Mouse (Mus musculus) layer of hippocampus, adult 8-10 months (tissue): Measurements from ENCODE around the gene B3gnt4. TPM values are rescaled to one million over a fixed set of nuclear protein-coding genes. Genes with fewer than 3 reads are reported as not detected.

Experiments used
- DNase-seq, 2 experiments: peaks; one replicate each; pipeline ENCODE4 v3.0.0; 2022; ENCODE audit warnings: low spot score in 2 of 2
- microRNA-seq, 2 experiments: library from miRNA; unstranded; fragments of <30 nt; microRNA quantifications; one replicate each; pipeline ENCODE4 v1.2.0; 2022
- total RNA-seq, 4 experiments: library from RNA; stranded (reverse); gene quantifications; 2 replicates each; pipeline ENCODE4 v1.2.4; 2022

Gene B3gnt4
- total RNA-seq, 4 experiments from 2014 or later, result 0.55 to 1.9 (median 1.3) TPM

- peak in 1 of 2 experiments; percentile 1 for DNase-seq
These were observed 15.7 kb downstream of the B3gnt4 start for GRCm38 (mm10) chr5:123525916-123526495.

DNA sequence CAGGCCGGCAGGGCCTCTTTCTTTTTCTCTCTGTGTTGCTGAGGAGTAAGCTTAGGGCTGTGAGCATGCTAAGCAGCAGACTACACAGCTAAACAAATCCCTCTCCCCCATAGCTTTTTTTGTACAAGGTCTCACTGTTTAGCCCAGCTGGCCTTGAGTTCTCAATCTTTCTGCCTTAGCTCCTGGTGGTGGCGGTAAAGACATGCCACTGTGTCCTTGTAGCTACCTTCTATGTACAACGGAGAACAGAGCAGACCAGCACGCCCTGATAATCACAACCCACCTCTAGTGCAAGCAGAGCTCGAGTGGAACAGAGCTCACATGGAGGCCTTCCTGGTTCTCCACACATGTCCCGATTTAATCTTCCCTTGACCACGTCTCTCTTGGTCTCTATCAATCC, 18.4 kb downstream of the B3gnt4 start:
- peak in 1 of 2 experiments; percentile 2 for DNase-seq

DNA sequence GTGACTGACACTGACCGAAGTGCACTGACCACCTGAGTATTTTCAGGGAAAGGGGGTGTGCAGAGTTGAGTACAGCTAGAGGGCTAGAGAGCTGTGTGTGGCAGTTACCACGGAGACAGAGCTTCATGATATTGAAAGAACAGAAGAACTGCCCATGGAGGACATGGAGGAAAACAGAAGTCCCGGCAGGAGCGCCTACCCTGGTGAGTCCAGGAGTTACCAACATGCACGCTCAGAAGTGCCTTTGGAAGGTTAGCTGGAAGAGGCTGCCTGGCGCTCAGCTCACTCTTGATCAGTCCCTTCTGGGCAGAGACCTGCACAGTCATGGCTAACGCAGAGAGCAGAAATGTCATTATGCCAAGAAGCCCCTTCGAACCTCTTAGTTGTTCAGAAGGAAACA, 19.8 kb downstream of the B3gnt4 start:
- peak; percentile 2 for DNase-seq

- DNase-seq, result peak; percentile 1
These were observed 23.5 kb downstream of the B3gnt4 start for GRCm38 (mm10) chr5:123533801-123534200.

DNA sequence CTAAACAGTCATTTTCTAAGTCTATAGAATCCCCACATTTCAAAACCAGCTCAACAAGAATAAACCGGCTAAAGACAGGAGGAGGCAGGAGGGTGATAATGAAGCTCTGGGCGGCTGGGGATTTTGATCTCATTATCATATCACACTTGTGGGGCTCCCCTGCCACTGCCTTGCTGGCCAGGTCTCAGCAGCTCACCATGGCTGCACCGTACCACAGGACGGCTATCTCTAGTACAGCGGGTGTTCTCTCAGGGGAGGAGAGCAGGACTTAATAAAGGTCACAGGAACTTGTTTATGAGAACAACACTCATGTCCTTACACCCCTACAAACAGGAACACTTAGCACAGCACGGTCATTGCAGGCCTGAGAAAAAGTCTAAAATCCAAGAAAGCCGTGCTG, 45.4 kb downstream of the B3gnt4 start:
- no peak for DNase-seq

DNA sequence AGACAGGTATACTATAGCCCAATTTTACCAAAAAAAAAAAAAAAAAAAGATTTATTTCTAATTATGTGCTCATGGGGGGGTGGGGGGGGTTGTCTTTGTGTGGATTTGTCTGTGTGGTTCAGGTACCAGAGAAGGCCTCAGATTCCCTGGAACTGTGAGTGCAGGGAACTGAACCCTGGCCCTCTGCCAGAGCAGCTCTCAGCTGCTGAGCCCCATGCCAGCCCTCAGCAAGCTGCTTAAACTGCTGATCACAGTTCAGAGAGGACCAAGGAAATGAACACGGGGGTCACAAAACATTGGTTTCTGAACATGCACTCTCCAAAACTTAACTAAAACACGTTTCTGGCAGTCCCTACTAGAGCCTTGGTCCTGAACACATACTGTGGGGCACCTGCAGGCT, 46.2 kb downstream of the B3gnt4 start:
- peak in 1 of 2 experiments; percentile 49 for DNase-seq

DNA sequence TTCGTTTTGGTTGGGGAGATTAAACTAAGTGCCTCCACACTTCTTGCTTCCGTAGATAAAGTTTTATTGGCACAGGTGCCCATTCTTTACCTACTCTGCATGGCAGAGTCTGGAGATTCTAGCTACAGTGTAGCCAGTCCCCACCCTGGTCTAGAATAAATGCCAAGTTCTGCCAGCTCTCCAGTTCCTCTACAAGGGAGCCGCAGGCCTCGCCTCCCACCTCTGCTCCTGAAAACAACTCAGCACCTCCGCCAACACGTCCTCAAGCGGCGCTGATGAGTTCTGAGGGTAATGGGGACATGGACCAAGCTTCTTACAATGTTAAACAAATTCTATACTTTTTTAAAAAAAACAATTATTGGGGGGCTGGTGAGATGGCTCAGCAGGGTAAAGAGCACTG, 49.3 kb downstream of the B3gnt4 start:
- DNase-seq, result no peak

DNA sequence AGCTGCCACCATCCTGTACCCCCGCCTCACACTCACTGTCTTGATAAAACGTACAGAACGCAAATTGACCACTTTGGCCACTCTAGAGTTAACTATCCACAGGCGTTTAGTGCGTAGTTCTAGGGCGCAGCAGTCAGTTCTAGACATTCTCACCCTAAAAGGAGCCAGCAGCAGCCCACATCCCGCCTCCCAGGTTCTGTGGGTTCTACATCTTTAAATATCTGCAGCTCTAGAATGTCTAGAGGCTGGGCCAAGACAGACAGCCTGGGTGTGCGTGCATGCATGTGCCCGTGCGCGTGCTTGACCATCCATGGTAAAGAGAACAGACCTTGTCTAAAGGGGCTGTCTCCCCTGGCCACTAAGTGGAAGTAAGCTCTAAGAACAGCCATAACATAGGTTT, 50.9 kb downstream of the B3gnt4 start:
- DNase-seq, result peak in 1 of 2 experiments; percentile 1

Small RNA genes lying within 50 kb of the gene (microRNA-seq; reads per million reads assigned to microRNA genes)
- gene Mir7647, result 1.3 to 1.8 reads per million in 2 experiments

Other genes starting within 250 kb of the B3gnt4 start
- 10 to 100 TPM; 58.5 to 66.1 (median 62.9) TPM for gene Bcl7a, start 166.6 kb upstream of the B3gnt4 start, total RNA-seq
- gene Mlxip, start 115.7 kb upstream of the B3gnt4 start, total RNA-seq, result 10 to 100 TPM; 17.7 to 23.0 (median 21.0) TPM
- gene Lrrc43, start 21.2 kb upstream of the B3gnt4 start, total RNA-seq, result under 1 TPM; 0.72 to 0.93 (median 0.85) TPM
- not detected for gene Il31, start 21.0 kb upstream of the B3gnt4 start, total RNA-seq
- gene Diablo, start 13.7 kb downstream of the B3gnt4 start, total RNA-seq, result 10 to 100 TPM; 29.8 to 34.4 (median 31.1) TPM
- gene Gm49027, start 15.0 kb downstream of the B3gnt4 start, total RNA-seq, result 1 to 10 TPM; 4.2 to 7.8 (median 5.3) TPM
- gene Vps33a, start 62.6 kb downstream of the B3gnt4 start, total RNA-seq, result 10 to 100 TPM; 78.7 to 91.2 (median 87.3) TPM
- gene Clip1, start 174.2 kb downstream of the B3gnt4 start, total RNA-seq, result 100 to 1,000 TPM; 125 to 142 (median 126) TPM
- gene Zcchc8, start 210.6 kb downstream of the B3gnt4 start, total RNA-seq, result 10 to 100 TPM; 41.5 to 54.4 (median 50.4) TPM
- 100 to 1,000 TPM in 3 of 4 experiments, 10 to 100 TPM in 1; 90.7 to 107 (median 103) TPM for gene Rsrc2, start 239.0 kb downstream of the B3gnt4 start, total RNA-seq
- gene Kntc1, start 239.3 kb downstream of the B3gnt4 start, total RNA-seq, result 1 to 10 TPM in 3 of 4 experiments, under 1 TPM in 1; 0.99 to 2.9 (median 2.0) TPM